Mouse (Mus musculus): Measurements from ENCODE around the gene Rhof.

Rhof gene

DNA sequence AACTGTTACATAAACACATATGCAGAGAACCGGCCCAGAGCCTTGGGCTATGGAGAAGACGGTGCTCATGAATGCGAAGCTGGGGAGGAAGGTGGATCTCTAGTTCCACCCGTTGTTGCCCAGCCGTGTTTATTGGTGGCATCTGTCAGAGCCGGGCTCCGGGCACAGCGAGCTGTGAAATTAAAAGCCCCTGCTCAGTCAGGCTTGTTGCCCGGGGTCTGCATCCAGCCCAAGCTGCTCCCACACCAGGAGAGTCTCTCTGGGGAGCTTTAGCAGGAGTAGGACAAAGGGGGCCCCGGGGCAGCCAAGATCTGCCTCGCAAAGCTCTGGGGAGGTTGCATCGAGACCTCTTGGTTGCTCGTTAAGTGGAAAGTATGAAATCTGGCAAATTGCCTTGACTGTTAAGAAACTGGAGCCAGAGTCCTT lies 22.2 kb downstream of the Rhof start:
- no peak for DNase-seq (ENCODE audit: low spot score in 2 of 2)

DNA sequence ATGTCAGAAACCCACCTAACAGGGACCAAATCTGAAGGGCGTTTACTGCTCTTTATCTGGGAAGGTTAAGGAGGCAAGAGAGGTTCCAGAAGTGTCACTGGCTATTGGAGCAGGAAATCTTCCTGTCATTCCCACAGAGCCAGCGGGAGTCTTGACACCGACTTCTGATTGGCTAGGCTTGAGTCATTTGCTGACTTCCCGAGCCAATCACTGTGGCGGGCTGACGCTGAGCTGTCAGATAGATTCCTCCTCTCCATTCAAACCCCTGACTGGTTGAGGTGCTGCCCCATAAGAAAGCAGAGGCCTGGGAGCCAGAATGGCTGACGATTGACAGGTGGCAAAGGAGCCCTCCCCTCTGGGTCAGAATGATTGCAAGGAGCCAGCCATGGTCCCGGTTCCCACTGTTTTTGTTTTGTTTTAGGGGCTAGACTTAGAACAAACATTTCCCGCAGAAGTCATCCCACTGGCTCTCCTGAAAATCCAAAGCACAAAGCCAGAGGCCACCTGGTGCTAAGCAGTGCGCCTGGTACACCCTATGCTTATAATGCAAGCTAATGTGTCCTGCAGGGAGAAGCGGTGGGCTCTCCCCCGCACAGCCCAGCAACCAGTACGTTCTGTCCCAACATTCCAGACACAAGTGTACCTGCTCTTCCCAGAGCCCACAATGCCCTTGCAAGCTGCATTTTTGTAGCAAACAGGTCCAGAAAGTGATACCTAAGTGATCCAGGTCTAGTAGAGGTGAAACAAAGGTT lies 22.9 kb downstream of the Rhof start:
- peak in 1 of 2 experiments; percentile 46 for DNase-seq (ENCODE audit: low spot score in 2 of 2)

DNA sequence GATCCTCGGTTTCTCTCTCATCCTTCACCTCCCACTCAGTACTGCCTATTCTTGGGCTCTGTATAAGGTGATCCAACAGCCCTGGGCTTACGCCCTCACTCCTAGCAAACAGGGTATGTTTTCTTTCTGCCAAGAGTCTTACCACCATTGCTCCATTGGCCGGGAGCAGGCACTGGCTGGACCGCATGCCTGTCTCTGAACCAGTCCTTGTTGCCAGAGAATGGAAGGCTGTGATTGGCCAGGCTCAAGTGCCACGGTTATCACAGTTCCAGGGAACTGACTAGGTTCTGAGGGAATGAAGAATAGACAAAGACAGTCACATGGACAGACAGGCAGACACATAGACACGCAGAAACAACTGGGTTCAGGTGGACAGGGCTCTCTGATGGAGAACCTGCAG lies 27.7 kb downstream of the Rhof start:
- DNase-seq (ENCODE audit: low spot score in 2 of 2), result no peak

DNA sequence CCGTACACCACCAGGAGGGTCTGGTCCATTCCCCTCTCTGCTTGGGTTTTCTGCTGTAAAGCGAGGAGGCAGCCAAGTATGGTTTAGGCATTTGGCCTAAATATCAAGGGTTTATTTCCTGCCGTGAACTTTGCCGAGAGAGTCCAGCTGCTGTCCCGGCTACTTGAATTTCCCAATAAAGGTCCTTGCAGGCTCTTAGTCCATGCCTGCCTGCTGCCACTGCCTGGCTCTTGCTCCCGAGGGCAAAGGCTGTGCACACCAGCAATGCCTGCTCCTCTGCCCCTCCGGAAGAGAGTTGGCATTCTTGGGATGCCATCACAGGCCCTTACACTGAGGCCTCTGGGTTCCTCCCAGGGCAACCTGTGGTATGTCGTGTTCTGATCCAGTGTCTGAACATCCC lies 28.9 kb downstream of the Rhof start:
- no peak for DNase-seq (ENCODE audit: low spot score in 2 of 2)

GRCm38 (mm10) chr5:123102376-123102775 lies 30.1 kb downstream of the Rhof start:
- no peak for DNase-seq (ENCODE audit: low spot score in 2 of 2)

- DNase-seq (ENCODE audit: low spot score in 2 of 2), result no peak
These were observed 34.0 kb downstream of the Rhof start for GRCm38 (mm10) chr5:123098487-123098886.

GRCm38 (mm10) chr5:123096299-123096698 lies 36.2 kb downstream of the Rhof start:
- DNase-seq (ENCODE audit: low spot score in 2 of 2), result no peak

- DNase-seq (ENCODE audit: low spot score in 2 of 2), result peak; percentile 35 to 46
These were observed 38.1 kb downstream of the Rhof start for GRCm38 (mm10) chr5:123094238-123094991.

- no peak for DNase-seq (ENCODE audit: low spot score in 2 of 2)
These were observed 39.3 kb downstream of the Rhof start for GRCm38 (mm10) chr5:123093077-123093633.

DNA sequence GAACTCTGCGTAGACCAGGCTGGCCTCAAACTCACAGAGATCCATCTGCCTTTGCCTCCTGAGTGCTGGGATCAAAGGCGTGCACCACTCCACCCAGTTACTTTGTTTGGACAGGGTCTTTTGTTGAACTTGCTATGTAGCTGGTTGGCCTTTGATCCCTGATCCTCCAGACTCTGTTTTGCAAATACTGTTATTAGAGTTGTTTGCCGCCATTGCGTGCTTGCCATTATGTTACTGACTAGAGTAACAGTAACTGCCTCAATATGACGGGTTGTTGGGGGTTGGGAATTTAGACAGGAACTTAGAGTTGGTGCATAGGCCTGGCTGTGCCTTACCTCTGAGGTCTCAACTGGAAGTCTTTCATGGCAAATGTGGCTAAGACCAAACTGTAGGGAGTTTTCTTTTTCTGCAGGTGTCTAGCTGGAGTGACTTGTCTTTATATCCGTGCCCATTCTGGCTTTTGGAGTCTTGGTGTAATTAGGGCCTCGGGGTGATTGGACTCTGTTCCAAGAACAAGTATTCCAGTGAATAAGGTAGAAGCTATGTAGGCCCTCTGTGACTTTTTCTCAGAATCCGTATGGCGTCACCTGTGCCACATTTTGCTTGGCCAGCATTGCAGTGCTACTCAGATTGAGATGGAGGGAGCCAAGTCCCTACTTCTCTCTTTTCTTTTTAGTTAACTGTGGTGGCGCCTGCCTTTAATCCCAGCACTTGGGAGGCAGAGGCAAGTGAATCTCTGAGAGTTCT lies 41.8 kb downstream of the Rhof start:
- no peak for DNase-seq (ENCODE audit: low spot score in 2 of 2)

GRCm38 (mm10) chr5:123088784-123089183 lies 43.7 kb downstream of the Rhof start:
- no peak for DNase-seq (ENCODE audit: low spot score in 2 of 2)

GRCm38 (mm10) chr5:123086501-123086900 lies 46.0 kb downstream of the Rhof start:
- DNase-seq (ENCODE audit: low spot score in 2 of 2), result no peak

GRCm38 (mm10) chr5:123083340-123084050 lies 49.0 kb downstream of the Rhof start:
- DNase-seq (ENCODE audit: low spot score in 2 of 2), result no peak

GRCm38 (mm10) chr5:123080510-123080909 lies 52.0 kb downstream of the Rhof start:
- DNase-seq (ENCODE audit: low spot score in 2 of 2), result no peak

DNA sequence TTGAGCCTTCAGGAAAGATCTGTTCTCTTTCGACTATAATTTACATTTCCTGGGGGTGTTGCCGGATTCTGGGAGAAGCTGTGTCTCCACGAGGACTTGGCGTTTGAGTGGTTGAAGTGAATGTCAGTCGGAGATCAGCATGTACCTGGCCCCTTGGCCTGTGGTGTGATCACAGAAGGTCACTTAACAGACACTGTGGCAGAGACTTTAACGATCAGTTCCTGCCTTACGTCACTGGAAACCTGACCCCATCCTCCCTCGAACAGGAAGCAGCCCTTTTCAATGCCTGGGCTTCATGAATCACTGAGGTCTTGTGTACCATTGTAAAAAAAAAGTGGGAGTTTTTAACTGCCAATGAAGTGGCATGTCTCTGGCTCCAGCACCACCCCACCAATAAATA lies 52.5 kb downstream of the Rhof start:
- DNase-seq (ENCODE audit: low spot score in 2 of 2), result no peak

GRCm38 (mm10) chr5:123079568-123079967 lies 52.9 kb downstream of the Rhof start:
- DNase-seq (ENCODE audit: low spot score in 2 of 2), result no peak

DNA sequence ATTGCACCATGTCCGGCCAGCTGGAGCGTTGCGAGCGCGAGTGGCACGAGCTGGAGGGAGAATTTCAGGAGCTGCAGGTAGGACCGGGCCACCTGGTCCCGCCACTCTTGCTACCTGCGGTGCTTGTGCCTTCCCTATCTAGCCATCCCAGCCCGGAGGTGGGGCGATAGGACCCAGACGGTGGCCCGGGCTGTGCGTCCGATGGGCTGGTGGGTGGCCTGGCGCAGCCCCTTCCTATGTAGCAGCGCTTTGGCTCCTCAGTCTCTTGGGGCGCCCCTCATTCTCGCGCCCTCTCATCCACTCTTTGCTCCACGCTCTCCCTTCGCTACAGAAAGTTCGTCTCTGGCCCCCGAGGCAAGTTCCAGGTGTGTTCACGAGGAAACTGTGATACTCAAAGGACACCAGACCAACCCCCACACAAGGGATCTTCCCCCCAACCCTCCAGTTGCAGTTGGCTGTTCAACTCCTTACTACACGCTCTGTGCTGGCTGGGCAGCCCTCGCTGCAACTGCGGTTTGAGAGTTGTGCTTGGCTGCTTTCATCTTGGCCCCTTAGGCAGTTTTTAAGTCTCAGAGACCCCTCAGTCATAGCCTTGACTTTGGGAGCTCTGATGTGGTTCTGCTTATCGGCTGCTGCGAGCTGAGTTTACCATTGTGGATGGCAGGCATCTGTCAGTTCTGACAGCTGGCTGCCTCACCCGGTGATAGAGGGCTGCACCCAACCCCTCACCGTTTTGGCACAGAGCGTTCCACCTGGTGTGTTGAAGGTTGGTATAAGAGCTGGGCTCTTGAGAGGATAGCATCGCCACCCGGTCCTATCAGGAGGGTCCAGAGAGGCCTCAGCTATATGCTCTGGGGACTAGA lies 55.8 kb downstream of the Rhof start:
- DNase-seq (ENCODE audit: low spot score in 2 of 2), result peak in 1 of 2 experiments; percentile 37

GRCm38 (mm10) chr5:123075576-123076418 lies 56.7 kb downstream of the Rhof start:
- DNase-seq (ENCODE audit: low spot score in 2 of 2), result peak; percentile 89

DNA sequence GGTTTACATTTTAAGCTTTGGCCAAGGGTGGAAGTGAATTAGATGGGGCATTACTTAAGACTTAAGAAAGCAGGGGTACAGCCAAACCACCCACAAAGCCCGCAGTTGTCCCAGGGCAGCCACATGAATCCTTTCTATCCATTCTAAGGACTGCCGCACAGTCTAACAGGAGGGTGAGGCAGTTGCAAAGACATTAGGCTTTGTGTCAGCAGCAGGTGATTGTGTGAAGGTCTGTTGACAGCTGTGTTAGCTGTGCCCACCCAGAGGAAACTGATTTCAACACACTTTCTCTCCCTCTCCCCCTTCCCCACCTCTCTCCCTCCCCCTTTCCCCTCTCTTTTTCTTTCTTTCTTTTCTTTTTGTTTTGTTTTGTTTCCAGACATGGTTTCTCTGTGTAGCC lies 63.8 kb downstream of the Rhof start:
- DNase-seq (ENCODE audit: low spot score in 2 of 2), result no peak

DNA sequence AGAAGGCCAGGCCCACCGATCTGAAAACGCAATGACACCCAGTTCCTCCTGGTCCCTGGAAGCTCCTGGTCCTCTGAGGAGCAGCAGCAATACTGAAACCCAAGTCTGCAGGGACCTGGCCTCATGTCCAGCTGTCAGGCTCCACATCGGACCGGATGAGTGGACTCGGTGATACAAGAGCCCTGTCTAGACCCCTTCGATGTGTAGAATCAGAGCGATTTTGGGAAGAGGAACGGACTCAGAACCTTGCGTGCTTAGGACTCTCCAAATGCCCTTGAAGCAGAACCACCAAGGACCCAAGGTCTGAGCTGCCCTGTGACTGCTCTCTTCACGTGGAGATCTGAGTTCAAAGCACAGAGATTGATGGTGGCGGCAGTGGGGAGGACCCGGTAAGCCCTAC lies 64.4 kb downstream of the Rhof start, which contains the start of gene Tmem120b:
TSS of gene Tmem120b (plus strand) at position 301 of the 400 bp plus-strand sequence.
- no peak for DNase-seq (ENCODE audit: low spot score in 2 of 2)
